Mouse (Mus musculus) 3134 (cell line): ENCODE results near the gene Hspa1b.

Experiments used
- DNase-seq: peaks from one replicate; pipeline ENCODE4 v3.0.0-alpha.2; 2011; ENCODE audit warnings: low spot score; ENCODE audit not compliant: insufficient read length; ENCODE audit errors: extremely low read depth

Hspa1b gene

DNA sequence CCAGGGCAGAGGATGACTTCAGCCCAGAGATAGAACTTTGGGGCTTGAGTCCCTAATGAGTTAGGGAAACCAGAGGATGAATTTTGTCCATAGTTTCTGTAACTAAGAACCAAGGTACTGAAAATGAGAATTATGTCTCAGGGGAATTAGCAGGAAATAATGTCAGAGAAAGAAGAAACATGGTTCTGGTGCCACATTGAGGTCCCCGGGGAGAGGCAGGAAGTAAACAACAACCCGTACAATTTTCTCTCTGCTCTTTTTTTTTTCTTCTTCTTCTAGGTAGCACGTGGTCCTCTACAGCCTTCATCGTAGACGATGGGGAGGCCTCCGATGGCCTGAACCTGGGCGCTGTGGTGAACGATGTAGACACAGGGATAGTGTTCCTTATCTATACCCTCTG, 26.8 kb downstream of the Hspa1b start:
- DNase-seq, result no peak

DNA sequence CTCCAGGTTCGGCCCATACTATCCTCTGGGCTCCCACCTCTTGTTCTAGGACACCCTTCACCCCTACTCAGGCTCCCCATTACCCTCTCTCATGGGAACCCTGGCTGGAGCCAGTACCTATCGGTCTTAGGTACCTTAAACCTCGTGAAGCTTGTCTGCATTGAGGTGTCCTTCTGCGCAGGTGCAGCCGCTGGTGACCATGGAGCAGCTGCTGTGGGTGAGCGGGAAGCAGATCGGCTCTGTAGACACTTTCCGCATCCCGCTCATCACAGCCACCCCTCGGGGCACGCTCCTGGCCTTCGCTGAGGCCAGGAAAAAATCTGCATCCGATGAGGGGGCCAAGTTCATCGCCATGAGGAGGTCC, 27.3 kb downstream of the Hspa1b start:
- DNase-seq, result no peak

DNA sequence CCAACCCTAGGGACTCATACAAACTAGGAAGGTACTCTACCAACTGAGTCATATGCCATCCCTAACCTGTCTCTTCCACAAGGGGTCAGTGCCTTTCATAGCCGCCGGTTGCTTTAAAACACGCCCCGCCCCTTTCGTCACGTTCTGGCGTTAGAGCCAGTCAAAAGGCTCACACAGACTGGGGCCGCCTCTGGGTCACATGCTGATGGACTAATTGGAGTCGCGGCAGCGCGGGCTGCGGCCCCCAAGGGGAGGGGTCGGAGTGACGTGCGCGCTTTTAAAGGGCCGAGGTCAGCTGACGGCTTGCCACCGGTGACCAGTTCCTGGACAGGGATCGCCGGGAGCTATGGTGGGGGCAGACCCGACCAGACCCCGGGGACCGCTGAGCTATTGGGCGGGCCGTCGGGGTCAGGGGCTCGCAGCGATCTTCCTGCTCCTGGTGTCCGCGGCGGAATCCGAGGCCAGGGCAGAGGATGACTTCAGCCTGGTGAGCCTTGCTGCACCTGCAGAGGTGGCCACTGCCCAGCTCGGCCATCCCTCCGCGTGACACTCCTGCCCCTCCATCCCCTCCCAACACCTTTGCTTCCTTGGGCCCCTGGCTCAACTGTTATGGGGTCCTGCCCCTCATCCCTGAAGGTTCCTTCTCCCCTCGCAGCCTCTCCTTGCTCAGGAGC, 27.8 kb downstream of the Hspa1b start, which contains the start of gene Neu1:
Gene Neu1 (plus strand): TSS at position 193 of the 674 bp plus-strand sequence.
- peak; percentile 96 for DNase-seq

DNA sequence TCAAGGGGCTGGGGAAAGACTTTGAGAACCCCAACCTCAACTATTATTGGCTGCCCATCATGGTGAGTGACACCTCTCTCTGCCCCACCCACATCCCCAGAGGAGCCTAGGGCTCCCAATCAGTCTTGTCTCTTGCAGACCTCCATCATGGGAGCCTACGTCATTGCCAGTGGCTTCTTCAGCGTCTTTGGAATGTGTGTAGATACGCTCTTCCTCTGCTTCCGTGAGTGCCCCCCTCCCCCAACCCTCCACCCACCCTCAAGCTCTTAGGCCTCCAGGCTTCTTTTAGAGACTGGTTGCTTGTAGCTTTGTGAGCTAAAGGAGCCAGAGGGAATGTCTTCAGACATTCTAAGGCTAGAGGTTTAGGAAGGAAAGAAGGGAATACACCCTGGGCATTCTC, 30.2 kb downstream of the Hspa1b start:
- DNase-seq, result no peak

DNA sequence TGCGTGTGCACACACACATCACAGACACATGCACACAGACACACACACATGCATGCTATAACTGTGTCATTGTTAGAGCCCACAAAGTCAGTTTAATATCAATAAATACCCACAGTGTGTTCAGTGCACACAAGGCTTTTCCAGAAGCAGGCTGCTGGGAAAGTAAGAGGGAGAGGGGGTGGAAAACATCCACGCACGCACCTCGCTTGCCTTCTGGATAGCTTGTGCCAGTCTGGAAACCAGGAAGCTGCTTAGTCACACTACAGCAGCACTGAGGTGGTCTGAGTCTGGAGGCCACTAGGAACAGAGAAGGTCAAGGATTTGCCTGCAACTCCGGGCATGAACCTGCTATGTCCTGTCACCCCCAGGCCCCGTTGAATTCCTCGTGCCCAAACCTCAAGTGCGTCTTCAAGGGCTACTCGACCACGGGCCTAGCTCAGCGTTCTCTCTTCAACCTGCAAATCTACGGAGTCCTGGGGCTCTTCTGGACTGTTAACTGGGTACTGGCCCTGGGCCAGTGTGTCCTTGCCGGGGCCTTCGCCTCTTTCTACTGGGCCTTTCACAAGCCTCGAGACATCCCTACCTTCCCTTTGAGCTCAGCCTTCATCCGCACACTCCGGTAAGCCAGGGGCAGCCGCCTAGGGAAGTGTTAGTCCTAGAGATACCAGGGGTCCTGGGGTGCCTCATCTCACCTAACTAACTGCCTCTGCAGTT, 31.6 kb downstream of the Hspa1b start:
- no peak for DNase-seq

DNA sequence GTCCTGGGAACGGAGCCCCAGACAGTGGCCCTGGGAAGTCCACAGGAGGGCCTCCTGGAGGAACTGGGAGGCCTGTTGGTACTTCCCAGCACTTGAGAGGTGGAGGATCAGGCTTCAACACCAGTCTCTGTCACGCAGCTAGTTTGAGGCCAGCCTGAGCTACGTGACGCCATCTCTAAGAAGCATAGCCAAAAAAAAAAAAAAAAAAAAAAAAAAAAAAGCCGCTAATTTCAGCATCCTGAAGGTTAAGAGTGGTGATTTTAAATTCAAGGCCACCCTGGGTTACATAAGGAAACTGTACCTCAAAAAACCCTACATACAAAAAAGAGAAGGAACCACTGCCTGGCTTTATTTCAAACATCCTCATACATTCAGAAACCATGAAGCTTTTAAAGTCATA, 34.8 kb downstream of the Hspa1b start:
- no peak for DNase-seq

DNA sequence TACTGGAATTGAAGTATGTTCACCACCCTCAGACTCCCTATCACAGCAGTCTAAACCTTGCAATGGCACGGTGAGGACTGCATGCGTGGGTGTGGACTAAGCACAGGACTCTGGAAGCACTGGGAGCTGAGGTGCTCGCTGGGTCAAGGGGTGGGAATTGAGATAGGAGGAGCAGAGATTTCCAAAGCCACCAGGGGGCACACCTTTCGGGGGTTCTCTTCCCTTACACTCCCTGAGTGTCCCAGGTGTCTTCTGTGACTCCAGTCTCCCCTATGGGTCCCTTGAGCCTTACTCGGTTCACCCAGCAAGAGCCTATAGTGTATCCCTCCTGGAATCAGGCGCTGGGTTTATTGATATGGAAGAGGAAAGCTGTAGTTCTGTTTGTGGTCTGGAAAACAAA, 36.1 kb downstream of the Hspa1b start:
- no peak for DNase-seq

DNA sequence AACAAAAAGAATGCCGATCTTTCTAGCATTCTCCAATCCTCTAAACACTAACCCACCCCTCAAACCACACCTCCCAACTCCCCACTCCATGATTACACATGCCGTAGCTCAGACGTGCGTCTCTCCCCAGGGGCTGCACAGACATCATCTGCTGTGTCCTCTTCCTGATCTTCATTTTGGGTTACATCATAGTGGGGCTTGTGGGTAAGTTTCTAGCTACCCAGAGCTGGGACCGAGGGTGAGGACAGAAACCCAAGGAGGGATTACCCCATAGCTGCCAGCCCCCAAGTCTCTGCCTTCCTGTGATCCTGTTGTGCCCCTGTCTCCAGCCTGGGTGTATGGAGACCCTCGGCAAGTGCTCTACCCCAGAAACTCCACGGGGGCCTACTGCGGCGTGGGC, 41.9 kb downstream of the Hspa1b start:
- no peak for DNase-seq

DNA sequence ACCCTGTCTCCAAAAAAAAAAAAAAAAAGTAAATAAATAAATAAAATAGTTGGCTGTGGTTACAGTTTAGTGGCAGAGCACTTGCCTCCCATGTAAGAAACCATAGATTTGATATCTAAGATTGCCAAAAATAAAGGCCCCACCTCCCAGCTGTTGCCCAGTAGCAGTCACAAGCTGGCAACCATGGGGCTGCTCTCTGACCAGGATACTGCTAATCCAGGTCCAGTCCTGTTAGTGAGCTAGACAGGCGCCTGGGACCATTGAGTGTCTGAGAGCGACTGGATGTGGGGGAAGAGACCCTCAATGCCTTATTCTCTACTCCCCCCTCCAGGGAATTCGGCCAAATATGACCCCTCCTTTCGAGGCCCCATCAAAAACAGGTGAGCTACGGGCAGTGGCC, 42.7 kb downstream of the Hspa1b start:
- DNase-seq, result no peak

DNA sequence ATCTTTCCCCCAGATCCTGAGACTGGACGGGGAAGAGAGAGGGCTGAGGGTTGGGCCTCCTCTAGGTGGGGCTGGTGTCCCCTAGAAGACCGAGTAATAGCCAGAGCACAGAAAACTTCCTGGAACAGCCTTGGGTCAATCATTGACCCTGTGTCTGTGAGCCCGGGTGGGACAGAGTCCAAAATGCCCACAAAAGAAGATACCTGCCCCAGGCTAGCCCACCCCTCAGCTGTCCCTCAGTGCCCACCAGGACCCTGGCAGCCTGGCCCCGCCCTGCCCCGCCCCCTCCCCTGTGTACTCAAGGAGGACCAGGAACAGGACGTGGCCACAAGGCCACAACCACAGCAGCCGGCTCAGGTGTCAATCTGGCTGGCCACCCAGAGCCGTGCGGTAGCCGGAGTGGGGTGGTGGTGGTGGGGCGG, 43.6 kb downstream of the Hspa1b start:
- DNase-seq, result peak; percentile 82

DNA sequence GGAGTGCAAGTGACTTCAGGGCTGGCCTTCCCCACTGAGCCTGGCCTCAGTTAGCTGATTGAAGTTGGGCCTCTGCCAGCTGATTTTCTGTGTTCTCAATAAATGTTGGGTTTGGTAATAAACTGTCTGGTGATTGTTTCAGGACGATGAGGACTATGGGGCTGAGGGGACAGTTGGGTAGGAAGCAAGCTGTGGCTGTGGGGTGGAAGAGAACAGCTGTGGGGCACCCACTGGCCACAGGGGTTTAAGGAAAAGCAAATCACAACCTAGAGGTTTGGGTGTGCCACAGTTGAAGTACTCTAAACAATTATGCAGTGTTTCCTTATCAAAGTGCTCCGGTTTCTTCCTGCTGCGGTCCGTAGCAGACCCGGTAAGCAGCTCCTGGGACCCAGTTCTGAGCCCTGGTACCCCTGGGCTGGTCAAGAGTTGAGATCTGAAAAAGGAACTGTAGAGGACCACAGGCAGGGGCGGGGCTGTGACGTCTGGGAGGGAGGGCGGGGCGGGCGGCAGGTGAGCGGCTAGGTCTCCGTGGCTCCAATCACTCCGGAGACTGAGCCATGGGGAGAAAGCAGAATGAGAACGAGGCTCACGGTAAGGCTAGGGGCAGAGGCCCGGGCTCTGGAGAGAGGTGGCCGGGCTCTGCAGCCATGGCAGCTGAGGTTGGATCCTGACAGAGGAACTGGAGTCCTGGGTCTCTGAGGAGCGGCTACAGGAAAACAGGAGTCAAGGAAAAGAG, 44.9 kb downstream of the Hspa1b start, which contains the start of gene Slc44a4:
Gene Slc44a4 (plus strand): TSS at position 537 of the 736 bp plus-strand sequence.
- DNase-seq, result no peak

DNA sequence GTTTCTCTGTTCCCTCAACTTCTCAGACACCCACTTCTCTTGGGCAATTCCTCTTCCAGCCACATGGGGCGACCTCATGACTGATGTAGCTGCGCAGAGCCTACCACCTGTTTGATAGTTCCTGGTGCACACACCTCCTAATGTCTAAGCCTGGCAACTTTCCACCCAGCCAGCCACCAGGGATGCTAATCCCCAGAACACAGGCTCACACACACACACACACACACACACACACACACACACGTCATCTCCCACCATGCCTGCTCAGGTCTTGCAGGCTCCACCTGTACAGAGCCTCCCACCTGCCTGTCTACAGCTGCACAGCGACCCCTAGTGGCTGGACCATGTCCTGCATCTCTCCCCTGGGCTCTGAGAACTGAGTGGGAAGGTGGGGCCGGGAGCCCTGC, 47.1 kb downstream of the Hspa1b start:
- DNase-seq, result peak; percentile 58

DNA sequence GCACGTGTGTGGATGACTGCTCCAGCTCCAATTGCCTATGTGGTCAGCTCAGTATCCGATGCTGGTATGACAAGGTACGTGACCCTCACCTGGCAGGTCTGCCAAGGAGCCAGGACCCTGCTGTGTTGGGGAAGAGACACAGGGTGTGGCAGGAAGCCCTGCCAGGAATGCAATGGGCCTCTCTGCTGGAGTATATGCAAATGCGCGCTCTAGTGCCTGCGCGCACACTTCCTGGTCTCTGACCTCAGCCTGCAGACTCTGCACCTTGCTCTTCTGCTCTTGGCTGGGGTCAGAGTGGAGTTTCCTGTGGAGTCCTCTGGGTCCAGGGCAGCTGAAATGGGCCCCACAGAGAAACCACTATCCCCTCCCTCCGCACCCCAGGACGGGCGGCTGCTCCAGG, 48.1 kb downstream of the Hspa1b start:
- DNase-seq, result no peak
